Mouse (Mus musculus) bone marrow, adult 2 months (tissue): ENCODE measurements around the gene Sox8.

Source experiments
- CTCF ChIP-seq: fragments of 200-500 bp; IDR thresholded peaks from 2 replicates; pipeline ENCODE4 v1.5.1; 2011; ENCODE audit warnings: low read length, control low read depth; ENCODE audit not compliant: control insufficient read depth, insufficient read depth
- POLR2A ChIP-seq: fragments of 200-500 bp; IDR thresholded peaks from 2 replicates; pipeline ENCODE4 v1.6.1; 2011; ENCODE audit warnings: low read depth, mild to moderate bottlenecking, control low read depth, low read length, borderline replicate concordance; ENCODE audit not compliant: control insufficient read depth

GRCm38 (mm10) chr17:25560554-25561222 is 9.8 kb downstream of the Sox8 start:
- TF ChIP-seq CTCF (no peak), POLR2A (no peak)
